Mouse (Mus musculus): ENCODE data around the gene Srp9.
A peak's percentile ranks its signal among the peaks of the same experiment; 100 is the strongest.

Srp9 gene

GRCm38 (mm10) chr1:182124506-182124905 lies at the start of gene Srp9:
Gene Srp9, plus strand, starts transcription at chr1:182124737.
- peak; percentile 81 for DNase-seq (ENCODE audit: extremely low read depth, low read depth)

- DNase-seq (ENCODE audit: extremely low read depth, low read depth), result no peak
Measured at GRCm38 (mm10) chr1:182081744-182082419, 42.7 kb upstream of the Srp9 start.

GRCm38 (mm10) chr1:182083459-182083858 lies 41.1 kb upstream of the Srp9 start:
- no peak for DNase-seq (ENCODE audit: extremely low read depth, low read depth)

- no peak for DNase-seq (ENCODE audit: extremely low read depth, low read depth)
Measured at GRCm38 (mm10) chr1:182086759-182087158, 37.8 kb upstream of the Srp9 start.

DNA sequence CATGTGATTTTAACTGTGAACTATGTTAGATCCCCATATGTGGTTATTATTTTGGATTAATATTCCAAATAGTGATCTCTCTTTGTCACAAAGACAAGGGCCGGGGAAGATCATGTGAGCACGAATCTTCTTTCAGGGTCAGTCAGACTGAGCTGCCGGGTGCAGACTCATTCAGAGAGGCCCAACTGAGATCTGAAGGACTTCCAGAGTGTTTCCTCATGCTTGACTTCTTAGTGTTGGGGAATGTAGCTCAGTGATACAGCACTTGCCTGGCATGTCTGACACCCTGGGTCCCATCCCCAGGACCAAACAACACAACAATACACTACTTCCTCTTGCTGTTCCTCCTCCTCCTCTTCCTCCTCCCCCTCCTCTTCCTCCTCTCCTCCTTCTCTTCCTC lies 37.2 kb upstream of the Srp9 start:
- no peak for DNase-seq (ENCODE audit: extremely low read depth, low read depth)

DNA sequence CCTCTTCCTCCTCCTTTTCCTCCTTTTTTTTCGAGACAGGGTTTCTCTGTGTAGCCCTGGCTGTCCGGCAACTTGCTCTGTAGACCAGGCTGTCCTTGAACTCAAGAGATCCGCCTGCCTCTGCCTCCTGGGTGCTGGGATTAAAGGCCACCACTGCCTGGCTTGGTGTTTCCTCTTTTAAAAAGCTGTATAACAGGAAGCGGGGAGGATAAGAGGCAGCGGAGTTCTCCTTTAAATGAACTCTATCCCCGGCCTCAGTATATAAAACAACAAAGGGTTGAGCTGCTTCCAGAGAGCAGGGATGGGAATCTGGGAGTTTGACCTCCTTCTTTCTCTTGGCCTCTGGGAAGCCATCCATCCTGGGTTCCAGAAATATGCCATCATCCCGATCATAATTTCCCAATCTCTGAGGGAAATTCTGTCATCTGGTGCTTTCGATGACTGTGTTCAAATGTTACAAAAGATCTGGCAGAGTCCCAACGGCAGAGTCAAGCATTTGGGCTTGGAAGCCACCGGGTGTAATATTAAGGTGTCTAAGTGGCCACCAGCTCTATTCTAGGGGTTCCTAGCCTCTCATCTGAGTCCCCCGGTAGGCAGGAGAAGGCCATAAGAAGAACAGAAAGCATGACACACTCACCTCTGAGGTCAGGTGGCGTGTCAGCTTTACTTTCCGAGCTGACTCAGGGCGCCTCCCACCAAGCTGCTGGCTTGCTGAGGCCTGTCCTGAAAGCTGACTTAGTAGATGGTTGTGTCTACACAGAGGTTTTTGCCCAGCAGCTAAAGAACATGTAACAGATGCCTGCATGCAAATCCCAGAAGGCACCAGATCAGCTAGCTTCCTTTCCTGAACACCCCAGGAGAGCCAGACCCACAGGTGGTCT lies 36.5 kb upstream of the Srp9 start:
- DNase-seq (ENCODE audit: extremely low read depth, low read depth), result peak; percentile 26

DNA sequence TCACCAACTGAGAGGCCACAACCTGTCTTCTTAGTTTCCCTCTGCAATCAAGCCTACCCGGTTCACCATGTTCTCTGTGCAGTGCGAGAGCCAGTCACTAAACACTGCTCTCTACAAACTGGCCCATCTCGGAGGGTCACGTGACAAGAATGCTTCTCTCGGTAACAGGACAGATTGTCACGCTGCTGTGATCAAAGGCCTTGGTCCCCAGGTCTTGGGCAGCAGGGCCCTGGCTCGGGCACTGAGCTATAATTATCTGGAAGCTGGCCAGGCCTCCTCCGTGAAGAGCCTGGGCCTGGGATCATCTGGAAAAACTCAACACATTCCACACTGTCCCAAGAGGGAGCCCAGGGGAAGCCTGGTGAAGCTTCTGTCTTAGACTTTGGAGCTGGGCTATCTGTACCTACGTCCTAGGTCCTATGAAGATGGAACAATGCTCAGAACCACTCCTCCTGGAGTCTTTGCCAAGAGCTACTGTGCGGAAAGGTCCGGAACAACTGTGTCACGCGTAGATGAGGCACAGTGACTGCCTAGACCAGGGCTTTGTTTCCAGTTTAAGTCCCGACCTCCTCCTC lies 35.6 kb upstream of the Srp9 start:
- no peak for DNase-seq (ENCODE audit: extremely low read depth, low read depth)

DNA sequence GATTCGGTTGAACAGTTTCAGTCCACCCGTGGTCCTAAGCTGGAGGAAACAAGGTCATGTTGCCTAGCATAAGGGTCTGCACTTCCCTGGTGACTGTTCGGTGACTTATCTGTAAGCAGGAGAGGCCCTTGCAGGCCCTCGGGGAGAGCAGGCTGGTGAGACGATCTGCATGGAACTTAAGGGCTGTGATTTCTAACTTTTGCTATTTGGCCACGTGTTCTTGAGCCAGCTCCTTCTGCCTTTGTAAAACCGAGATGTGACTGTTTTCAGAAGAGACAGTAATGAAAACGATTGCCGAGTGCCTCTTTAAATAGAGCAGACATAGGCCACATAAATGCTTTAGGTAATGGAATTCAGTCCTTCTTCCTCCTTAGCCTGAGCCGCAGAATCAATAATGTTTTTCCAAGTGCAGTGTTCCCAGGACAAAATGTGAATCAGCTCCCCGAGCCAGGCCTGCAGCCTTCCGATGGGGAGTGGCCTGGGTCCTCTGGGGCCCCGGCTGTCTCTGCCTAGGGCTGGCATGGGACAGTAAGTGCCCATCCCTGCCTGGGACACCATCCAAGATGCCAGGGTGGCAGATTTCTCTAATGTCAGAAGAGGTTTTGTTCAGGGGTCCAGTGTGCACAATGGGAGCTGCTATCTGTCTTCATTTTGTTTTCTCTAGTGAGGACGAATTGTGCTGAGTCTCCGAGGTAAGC lies 34.8 kb upstream of the Srp9 start:
- no peak for DNase-seq (ENCODE audit: extremely low read depth, low read depth)

- no peak for DNase-seq (ENCODE audit: extremely low read depth, low read depth)
Measured at GRCm38 (mm10) chr1:182090298-182090677, 34.2 kb upstream of the Srp9 start.

DNA sequence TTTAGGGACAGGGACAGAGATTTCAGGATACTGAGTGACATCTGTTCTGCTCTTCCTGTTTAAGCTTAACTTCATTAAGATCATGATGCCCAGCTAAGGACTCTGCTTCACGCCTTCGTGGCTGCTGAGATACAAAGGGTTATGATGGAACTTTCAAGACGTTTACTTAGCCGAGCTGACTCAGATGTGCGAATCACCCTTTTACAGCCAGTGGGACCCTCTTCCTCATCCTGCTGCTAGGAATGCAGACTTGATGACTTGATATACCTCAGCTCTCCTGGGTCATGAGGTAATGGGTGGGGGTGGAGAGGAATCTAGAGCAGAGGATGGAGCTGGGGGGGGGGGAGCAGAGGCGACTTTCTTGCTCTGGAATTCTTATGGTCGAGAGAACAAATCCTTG lies 33.3 kb upstream of the Srp9 start:
- no peak for DNase-seq (ENCODE audit: extremely low read depth, low read depth)

DNA sequence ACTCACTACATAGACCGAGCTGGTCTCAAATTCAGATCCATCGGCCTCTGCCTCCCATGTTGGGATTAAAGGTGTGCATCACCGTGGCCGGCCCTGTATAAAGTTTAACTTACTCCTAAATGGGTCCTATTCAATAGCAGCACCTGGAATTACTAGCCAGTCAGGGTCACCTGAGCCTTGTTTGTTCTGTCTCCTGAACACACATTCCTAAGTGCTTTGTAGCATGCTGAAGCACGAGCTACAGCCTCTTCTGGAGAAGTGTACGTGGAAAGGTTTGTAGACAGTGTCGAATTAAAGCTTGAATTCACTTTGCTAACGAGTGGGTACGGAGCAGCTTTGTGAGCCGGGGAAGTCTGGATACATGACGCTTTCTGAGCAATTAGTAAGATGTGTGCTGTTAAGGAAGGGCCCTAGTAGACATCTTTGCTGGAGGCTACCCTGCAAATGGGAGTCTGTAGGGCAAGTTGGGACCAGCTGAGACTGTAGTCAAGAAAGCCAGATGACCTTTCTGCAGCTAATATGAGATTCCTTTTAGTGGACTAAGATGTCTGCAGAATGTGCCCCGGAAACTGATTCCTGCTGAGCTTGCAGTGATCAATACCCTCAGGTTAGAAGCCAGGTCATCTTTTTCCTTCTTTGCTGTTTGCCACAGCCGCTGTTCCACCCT lies 32.7 kb upstream of the Srp9 start:
- no peak for DNase-seq (ENCODE audit: extremely low read depth, low read depth)

GRCm38 (mm10) chr1:182092413-182092800 lies 32.1 kb upstream of the Srp9 start:
- no peak for DNase-seq (ENCODE audit: extremely low read depth, low read depth)

GRCm38 (mm10) chr1:182093407-182093806 lies 31.1 kb upstream of the Srp9 start:
- DNase-seq (ENCODE audit: extremely low read depth, low read depth), result no peak

DNA sequence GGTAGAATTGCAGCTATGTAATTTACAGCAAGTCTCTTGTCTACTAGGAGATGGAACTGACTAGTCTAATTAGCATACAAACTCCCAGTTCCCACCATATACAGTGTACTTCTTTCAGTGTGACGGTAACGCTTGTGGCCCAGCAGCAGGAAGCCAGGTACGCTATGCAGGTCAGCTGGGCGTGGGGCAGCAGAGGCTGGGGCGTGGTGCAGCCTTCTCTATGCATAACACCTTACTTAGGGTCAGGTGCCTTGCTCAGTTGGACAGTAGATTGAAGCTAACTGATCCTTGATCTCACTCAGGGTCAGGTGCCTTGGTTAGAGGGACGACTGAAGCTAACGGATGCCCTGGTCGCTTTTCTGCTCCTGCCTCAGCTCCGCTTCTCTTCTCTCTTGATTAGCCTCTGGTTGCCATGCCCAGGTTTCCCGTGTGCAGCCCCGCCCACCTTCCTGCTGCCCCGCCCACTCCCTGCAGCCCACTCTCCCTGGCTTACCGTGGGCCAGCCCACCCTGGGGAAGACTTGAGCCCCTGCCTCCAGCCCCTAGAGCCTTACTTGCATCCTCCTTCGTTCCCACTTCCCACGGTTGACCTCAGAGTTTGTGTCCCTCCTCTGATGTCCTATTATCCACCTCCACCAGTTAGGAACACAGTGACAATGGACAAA lies 29.9 kb upstream of the Srp9 start:
- DNase-seq (ENCODE audit: extremely low read depth, low read depth), result no peak

DNA sequence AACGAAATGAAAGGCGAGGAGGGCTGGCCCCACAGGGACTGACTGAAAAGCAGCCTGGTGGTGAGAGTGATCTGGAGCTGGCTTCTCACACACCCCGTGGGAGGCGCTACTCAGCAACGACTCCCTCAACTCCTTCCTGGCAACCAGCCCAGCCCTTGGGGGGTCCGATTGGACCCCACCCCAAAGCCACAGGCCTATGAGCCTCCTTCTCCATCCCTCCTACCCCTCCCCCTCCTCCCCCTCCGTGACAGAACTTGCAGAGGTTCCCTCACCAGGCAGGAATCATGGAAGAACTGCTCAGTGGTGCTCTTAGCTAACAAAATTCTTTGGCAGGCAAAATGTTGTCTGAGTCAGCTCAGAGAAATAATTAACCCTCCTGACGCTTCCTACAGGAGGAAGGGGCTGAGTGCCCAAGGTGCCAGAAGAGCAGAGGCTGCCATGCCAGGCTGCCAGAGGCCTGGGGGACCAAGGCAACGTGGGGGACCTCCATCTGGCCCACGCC lies 29.2 kb upstream of the Srp9 start:
- DNase-seq (ENCODE audit: extremely low read depth, low read depth), result no peak

DNA sequence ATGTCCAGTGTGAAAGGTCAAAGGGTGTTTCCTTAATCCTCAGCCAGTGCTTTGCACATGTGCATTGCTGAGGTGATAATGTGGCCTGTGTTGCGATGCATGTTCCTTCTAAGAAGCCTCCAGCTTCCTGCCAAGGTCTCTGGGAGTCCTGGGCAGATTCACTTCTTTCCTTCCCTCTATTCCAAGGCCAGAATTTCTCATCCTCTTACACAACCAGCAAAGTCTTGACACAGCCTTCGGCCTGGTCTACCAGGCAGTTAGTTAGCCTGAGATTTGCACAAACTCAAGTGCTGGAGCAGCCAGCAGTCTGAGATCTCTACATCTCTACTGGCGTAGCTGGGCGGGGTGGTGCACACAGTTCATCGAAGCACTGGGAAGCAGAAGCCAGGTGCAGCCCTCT lies 27.8 kb upstream of the Srp9 start:
- DNase-seq (ENCODE audit: extremely low read depth, low read depth), result no peak

GRCm38 (mm10) chr1:182099062-182099461 lies 25.5 kb upstream of the Srp9 start:
- DNase-seq (ENCODE audit: extremely low read depth, low read depth), result no peak

GRCm38 (mm10) chr1:182100403-182100802 lies 24.1 kb upstream of the Srp9 start:
- DNase-seq (ENCODE audit: extremely low read depth, low read depth), result no peak

- no peak for DNase-seq (ENCODE audit: extremely low read depth, low read depth)
Measured at GRCm38 (mm10) chr1:182101468-182101867, 23.1 kb upstream of the Srp9 start.

DNA sequence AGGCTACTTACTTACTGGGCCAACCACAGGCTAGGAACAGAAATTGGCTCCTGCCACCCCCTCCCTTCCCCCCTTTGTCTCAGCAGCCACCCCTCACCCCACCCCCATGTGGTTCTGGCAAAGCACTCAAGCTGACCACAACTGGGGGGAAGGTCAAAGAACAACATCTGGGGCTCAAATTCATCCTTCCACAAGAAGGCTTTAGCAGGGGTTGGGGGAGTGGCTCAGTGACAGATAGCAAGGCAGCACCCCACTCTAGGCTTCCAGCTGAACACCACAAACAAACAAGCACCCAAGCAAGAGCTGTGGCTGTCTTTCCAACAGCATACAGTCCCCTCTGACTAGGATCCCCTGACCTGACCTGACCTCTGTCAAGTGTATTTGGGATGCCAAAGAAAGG lies 21.8 kb upstream of the Srp9 start:
- DNase-seq (ENCODE audit: extremely low read depth, low read depth), result no peak

GRCm38 (mm10) chr1:182103436-182103835 lies 21.1 kb upstream of the Srp9 start:
- no peak for DNase-seq (ENCODE audit: extremely low read depth, low read depth)

All from MEL-GATA-1-ER (cell line).